Mouse (Mus musculus) monocyte, adult 2 months (primary cell): Measurements from ENCODE around the gene Tmem38b.
"Not testable (repeated sequence)": the region's sequence is repeated elsewhere in the genome, so short reads cannot be mapped to it uniquely, and the experiment has no call there.

ENCODE experiments used
- DNase-seq, 2 experiments: peaks; one replicate each; pipeline ENCODE4 v3.0.0; 2022; ENCODE audit warnings: low spot score in 2 of 2, low read depth in 1 of 2

Gene Tmem38b

GRCm38 (mm10) chr4:53825821-53826605 lies at the start of gene Tmem38b:
TSS of gene Tmem38b (plus strand) at chr4:53826045.
- DNase-seq = peak; percentile 5 to 46

- DNase-seq = no peak
Observed at GRCm38 (mm10) chr4:53781396-53781795, 44.4 kb upstream of the Tmem38b start.

- DNase-seq = no peak
Observed at GRCm38 (mm10) chr4:53782216-53783070, 43.4 kb upstream of the Tmem38b start.

GRCm38 (mm10) chr4:53785746-53786398 lies 40.0 kb upstream of the Tmem38b start:
- no peak for DNase-seq

GRCm38 (mm10) chr4:53786851-53787250 lies 39.0 kb upstream of the Tmem38b start:
- no peak for DNase-seq

GRCm38 (mm10) chr4:53789346-53789745 lies 36.5 kb upstream of the Tmem38b start:
- no peak for DNase-seq

GRCm38 (mm10) chr4:53794257-53794966 lies 31.4 kb upstream of the Tmem38b start:
- no peak for DNase-seq

GRCm38 (mm10) chr4:53795086-53795485 lies 30.8 kb upstream of the Tmem38b start:
- DNase-seq = no peak

GRCm38 (mm10) chr4:53795706-53796105 lies 30.1 kb upstream of the Tmem38b start:
- DNase-seq = no peak

GRCm38 (mm10) chr4:53796865-53797772 lies 28.7 kb upstream of the Tmem38b start:
- no peak for DNase-seq

GRCm38 (mm10) chr4:53798896-53799676 lies 26.8 kb upstream of the Tmem38b start:
- DNase-seq = no peak

- DNase-seq = no peak
Observed at GRCm38 (mm10) chr4:53799753-53800152, 26.1 kb upstream of the Tmem38b start.

- DNase-seq = not testable (repeated sequence)
Observed at GRCm38 (mm10) chr4:53803674-53804073, 22.2 kb upstream of the Tmem38b start.

GRCm38 (mm10) chr4:53806428-53806827 lies 19.4 kb upstream of the Tmem38b start:
- not testable (repeated sequence) for DNase-seq

GRCm38 (mm10) chr4:53818320-53818719 lies 7.5 kb upstream of the Tmem38b start:
- no peak for DNase-seq

GRCm38 (mm10) chr4:53823697-53824096 lies 2.1 kb upstream of the Tmem38b start:
- DNase-seq = no peak

GRCm38 (mm10) chr4:53824831-53825230 lies 1.0 kb upstream of the Tmem38b start:
- DNase-seq = no peak

- no peak for DNase-seq
Observed at GRCm38 (mm10) chr4:53826641-53827248, 900 bp downstream of the Tmem38b start.

GRCm38 (mm10) chr4:53827869-53828268 lies 2.0 kb downstream of the Tmem38b start:
- no peak for DNase-seq
